Mouse (Mus musculus): ENCODE measurements around the gene Hoxc8. TPM values are rescaled to one million over a fixed set of nuclear protein-coding genes. Genes with fewer than 3 reads are reported as not detected.
A peak's percentile ranks its signal among the peaks of the same experiment; 100 is the strongest.

Gene Hoxc8
- polyA plus RNA-seq, 1 experiment from 2014 or later, result not detected

DNA sequence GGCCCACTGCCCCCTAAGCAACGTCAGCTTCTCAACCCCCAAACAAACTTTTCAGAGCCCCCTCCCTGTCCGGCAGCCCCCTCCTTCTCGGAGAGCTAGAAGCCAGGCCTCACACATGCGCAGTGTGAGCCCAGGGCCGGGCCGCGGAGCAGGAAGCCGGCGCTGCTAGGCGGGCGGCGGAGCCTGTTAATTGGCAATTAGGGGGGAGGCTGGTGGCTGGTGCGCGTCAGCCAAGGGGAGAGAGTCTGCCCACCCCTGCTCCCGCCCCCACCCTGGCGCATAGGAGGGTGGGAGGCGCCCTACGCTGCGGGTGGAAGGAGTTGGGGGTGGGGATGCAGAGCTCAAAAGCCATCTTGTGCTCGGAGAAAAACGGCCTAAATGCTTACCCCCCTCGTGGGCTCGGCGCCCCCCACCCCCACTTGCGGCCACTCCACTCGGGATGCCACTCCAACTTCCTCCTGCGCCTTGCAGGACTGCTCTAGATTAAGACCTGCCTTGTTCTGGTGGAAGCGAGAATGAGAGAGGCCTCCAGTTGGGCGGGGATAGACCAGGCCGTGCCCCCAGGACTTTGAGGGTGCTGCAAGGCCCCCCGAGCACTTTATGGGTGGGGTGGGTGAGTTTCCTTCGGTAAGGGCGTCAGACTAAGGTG is 8.9 kb downstream of the Hoxc8 start:
- Histone ChIP-seq H3K4me3 (replicated peaks; ENCODE audit: low read depth, low read length) (peak overlapping the region; percentile 27), H3K36me3 (ENCODE audit: control insufficient read depth, insufficient read depth, low read length) (no peaks in the 10 kb centered on the region), H3K9ac (replicated peaks; ENCODE audit: low read length) (no peak overlapping the region), H3K27me3 (ENCODE audit: control insufficient read depth, insufficient read depth, low read length) (peaks cover 99% of the 10 kb centered on the region), H3K27ac (replicated peaks; ENCODE audit: low read depth, low read length) (no peak overlapping the region), H3K4me2 (ENCODE audit: low read length) (peak overlapping the region; percentile 49), H3K4me1 (ENCODE audit: control insufficient read depth, insufficient read depth, low read length) (no peaks in the 10 kb centered on the region), H3K9me3 (ENCODE audit: control insufficient read depth, low read length) (no peaks in the 10 kb centered on the region)
- WGBS, result 1% methylated on average over 33 of the region's 33 CpGs
- peak; percentile 69 for DNase-seq
- ATAC-seq (ENCODE audit: low FRiP score, low TSS enrichment), result no peak

DNA sequence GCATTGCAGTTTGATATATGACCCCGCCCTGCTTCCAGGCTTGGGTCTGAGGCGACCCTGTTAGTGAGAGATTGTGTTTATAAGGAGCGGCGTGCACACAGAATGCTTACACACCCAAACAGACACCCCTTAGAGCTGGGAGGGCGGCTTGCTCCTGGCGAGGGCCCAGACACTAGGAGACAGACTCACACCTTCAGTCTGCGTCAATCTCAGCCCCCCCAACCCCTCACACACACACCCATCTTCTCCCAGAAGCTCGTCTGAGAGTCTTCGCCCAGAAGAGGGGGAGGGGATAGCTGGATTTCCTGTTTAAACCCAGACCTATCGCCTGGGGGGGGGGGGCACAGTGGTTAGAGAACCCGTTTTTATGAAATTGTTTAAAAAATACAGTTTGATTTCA is 9.5 kb downstream of the Hoxc8 start:
- Histone ChIP-seq H3K9me3 (ENCODE audit: control insufficient read depth, low read length) (no peaks in the 10 kb centered on the region), H3K36me3 (ENCODE audit: control insufficient read depth, insufficient read depth, low read length) (no peaks in the 10 kb centered on the region), H3K27me3 (ENCODE audit: control insufficient read depth, insufficient read depth, low read length) (peaks cover 99% of the 10 kb centered on the region), H3K27ac (replicated peaks; ENCODE audit: low read depth, low read length) (no peak overlapping the region), H3K4me2 (ENCODE audit: low read length) (no peak overlapping the region), H3K9ac (replicated peaks; ENCODE audit: low read length) (no peak overlapping the region), H3K4me3 (replicated peaks; ENCODE audit: low read depth, low read length) (no peak overlapping the region), H3K4me1 (ENCODE audit: control insufficient read depth, insufficient read depth, low read length) (no peaks in the 10 kb centered on the region)
- DNase-seq (no peak), ATAC-seq (ENCODE audit: low FRiP score, low TSS enrichment) (no peak)
- 2% methylated on average over 11 of the region's 11 CpGs for WGBS

DNA sequence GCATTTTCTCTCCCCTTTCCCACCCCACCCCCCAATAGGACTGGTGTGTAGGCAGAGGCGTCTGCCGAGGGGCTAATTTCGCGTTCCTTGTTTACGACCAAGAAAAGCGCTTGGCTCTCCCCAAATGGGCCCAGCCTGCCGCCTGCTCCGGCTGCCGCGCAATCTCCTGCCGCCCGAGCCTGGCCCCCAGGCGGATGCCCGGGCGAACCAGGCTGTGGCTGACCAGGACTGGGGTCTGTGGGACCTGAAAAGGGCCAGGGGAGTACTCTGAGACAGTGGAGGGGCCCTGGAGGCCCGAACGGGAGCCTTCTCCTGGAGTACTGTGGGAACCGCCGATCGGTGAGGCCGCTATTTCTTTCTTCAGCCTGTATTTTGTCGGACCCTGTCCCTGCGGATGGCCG is 10.1 kb downstream of the Hoxc8 start:
- H3K27me3 ChIP-seq (ENCODE audit: control insufficient read depth, insufficient read depth, low read length), result peaks cover 99% of the 10 kb centered on the region
- H3K27ac ChIP-seq (replicated peaks; ENCODE audit: low read depth, low read length), result no peak overlapping the region
- under 1% methylated on average over 24 of the region's 24 CpGs for WGBS
- no peak overlapping the region for H3K4me3 ChIP-seq (replicated peaks; ENCODE audit: low read depth, low read length)
- DNase-seq (no peak), ATAC-seq (ENCODE audit: low FRiP score, low TSS enrichment) (no peak)
- no peaks in the 10 kb centered on the region for H3K9me3 ChIP-seq (ENCODE audit: control insufficient read depth, low read length)
- H3K4me1 ChIP-seq (ENCODE audit: control insufficient read depth, insufficient read depth, low read length), result no peaks in the 10 kb centered on the region
- no peaks in the 10 kb centered on the region for H3K36me3 ChIP-seq (ENCODE audit: control insufficient read depth, insufficient read depth, low read length)
- H3K4me2 ChIP-seq (ENCODE audit: low read length), result no peak overlapping the region
- no peak overlapping the region for H3K9ac ChIP-seq (replicated peaks; ENCODE audit: low read length)

DNA sequence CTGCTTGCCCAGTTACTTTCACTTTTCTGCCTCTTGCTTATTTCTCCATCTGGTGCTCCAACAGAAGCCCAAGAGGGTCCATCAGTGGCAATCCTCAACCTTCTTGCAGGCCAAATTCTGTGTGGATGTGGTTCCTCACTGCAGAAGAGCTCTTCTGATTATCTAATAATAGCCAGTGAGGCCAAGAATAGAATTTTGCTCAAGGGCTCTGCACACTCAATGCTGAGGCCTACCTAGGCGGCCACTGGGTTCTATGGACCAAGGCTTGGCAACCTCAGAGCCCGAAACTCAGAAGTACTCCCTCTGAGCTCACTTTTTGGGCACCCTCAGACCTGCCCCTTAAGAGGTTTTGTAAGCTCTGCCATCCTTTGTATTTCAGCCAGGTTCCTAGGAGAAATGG is 11.0 kb downstream of the Hoxc8 start:
- Histone ChIP-seq H3K4me1 (ENCODE audit: control insufficient read depth, insufficient read depth, low read length) (no peaks in the 10 kb centered on the region), H3K36me3 (ENCODE audit: control insufficient read depth, insufficient read depth, low read length) (no peaks in the 10 kb centered on the region)
- 13% methylated on average over 2 of the region's 2 CpGs for WGBS

DNA sequence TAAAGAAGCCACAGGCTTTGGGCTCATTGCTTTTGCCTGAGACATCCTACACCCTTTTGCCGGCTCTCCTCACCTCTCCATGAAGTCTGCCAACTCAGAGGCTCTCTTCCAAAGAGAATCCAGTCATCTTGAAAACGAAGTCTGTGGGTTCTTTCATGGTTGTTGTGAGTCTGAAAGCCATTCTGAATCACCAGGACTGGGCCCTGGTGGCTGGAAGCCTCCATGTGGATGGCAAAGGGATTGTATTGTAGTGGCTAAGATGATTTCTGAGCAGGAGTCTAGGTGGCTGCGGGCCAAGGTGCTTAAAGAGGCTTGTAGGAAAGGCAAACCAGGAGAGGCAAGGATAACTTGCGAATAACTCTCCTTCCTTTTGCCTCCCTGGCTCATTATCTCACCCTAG is 11.7 kb downstream of the Hoxc8 start:
- Histone ChIP-seq H3K27me3 (ENCODE audit: control insufficient read depth, insufficient read depth, low read length) (peaks cover 99% of the 10 kb centered on the region), H3K9ac (replicated peaks; ENCODE audit: low read length) (no peak overlapping the region), H3K4me1 (ENCODE audit: control insufficient read depth, insufficient read depth, low read length) (no peaks in the 10 kb centered on the region), H3K4me3 (replicated peaks; ENCODE audit: low read depth, low read length) (no peak overlapping the region), H3K36me3 (ENCODE audit: control insufficient read depth, insufficient read depth, low read length) (no peaks in the 10 kb centered on the region), H3K27ac (replicated peaks; ENCODE audit: low read depth, low read length) (no peak overlapping the region), H3K9me3 (ENCODE audit: control insufficient read depth, low read length) (no peaks in the 10 kb centered on the region), H3K4me2 (ENCODE audit: low read length) (no peak overlapping the region)
- ATAC-seq (ENCODE audit: low FRiP score, low TSS enrichment) (no peak), DNase-seq (no peak)
- WGBS, result 11% methylated on average over 4 of the region's 4 CpGs

More for the DNA sequence above, 11.0 kb downstream of the Hoxc8 start:
- H3K9me3 ChIP-seq (ENCODE audit: control insufficient read depth, low read length), result no peaks in the 10 kb centered on the region
- H3K27me3 ChIP-seq (ENCODE audit: control insufficient read depth, insufficient read depth, low read length), result peaks cover 99% of the 10 kb centered on the region
- no peak overlapping the region for H3K9ac ChIP-seq (replicated peaks; ENCODE audit: low read length)
- ATAC-seq (ENCODE audit: low FRiP score, low TSS enrichment) (no peak), DNase-seq (no peak)
- no peak overlapping the region for H3K27ac ChIP-seq (replicated peaks; ENCODE audit: low read depth, low read length)
- no peak overlapping the region for H3K4me2 ChIP-seq (ENCODE audit: low read length)
- no peak overlapping the region for H3K4me3 ChIP-seq (replicated peaks; ENCODE audit: low read depth, low read length)

DNA sequence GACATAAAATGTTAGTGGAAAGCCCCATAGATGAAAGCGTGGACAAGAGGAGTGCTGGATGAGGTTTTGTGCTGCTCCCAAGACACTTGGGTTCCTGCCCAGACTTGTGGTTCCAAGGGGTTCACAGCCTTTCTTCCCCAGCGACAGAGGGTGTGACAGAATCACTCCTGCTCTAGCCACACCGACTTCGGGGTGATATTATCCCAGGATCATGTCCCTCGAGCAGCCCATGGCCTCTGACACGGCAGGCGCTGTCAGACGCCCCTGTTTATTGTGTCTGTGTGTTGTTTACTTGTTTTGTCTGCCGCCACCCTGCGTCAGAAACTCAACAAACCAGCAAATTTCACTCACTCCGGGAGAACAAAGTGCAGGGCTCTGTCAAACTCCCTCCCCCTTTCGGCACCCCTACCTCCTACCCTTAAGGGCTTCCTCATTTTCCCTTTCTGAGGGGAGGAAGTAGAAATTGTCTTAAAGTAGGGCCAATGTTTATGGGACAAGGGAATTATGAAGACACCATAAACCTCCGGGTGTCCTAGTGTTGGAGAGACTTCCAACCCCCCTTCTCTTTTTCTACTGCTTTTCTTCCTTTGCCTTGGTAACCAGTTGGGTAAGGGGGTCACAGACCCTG is 12.5 kb downstream of the Hoxc8 start:
- Histone ChIP-seq H3K27ac (replicated peaks; ENCODE audit: low read depth, low read length) (no peak overlapping the region), H3K4me3 (replicated peaks; ENCODE audit: low read depth, low read length) (no peak overlapping the region), H3K36me3 (ENCODE audit: control insufficient read depth, insufficient read depth, low read length) (no peaks in the 10 kb centered on the region), H3K9ac (replicated peaks; ENCODE audit: low read length) (no peak overlapping the region), H3K4me1 (ENCODE audit: control insufficient read depth, insufficient read depth, low read length) (no peaks in the 10 kb centered on the region), H3K27me3 (ENCODE audit: control insufficient read depth, insufficient read depth, low read length) (peaks cover 99% of the 10 kb centered on the region), H3K4me2 (ENCODE audit: low read length) (no peak overlapping the region), H3K9me3 (ENCODE audit: control insufficient read depth, low read length) (no peaks in the 10 kb centered on the region)
- WGBS, result 2% methylated on average over 13 of the region's 13 CpGs
- ATAC-seq (ENCODE audit: low FRiP score, low TSS enrichment), result no peak
- DNase-seq, result no peak

DNA sequence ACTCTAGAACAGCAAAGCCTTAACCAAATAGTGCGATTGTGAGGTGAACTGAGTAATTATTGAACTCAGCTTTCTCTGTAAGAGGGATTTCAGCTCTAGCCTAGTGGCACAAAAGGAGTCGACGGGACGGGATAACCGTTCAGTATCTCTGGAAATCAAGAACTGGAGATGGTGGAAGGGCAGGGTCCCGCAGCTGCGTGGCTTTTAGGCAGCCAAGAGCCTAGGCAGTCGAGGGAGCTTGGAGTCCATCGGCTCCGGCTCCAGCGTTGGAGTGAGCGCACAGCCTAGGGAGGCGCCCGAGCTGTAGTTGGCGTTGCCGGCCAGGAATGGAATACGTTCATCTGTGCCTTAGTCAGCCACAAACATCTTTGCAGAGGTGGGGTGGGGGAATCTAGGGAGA is 14.9 kb downstream of the Hoxc8 start:
- Histone ChIP-seq H3K4me1 (ENCODE audit: control insufficient read depth, insufficient read depth, low read length) (no peaks in the 10 kb centered on the region), H3K27ac (replicated peaks; ENCODE audit: low read depth, low read length) (no peak overlapping the region), H3K4me2 (ENCODE audit: low read length) (no peak overlapping the region), H3K27me3 (ENCODE audit: control insufficient read depth, insufficient read depth, low read length) (peaks cover 100% of the 10 kb centered on the region), H3K4me3 (replicated peaks; ENCODE audit: low read depth, low read length) (no peak overlapping the region), H3K36me3 (ENCODE audit: control insufficient read depth, insufficient read depth, low read length) (no peaks in the 10 kb centered on the region), H3K9ac (replicated peaks; ENCODE audit: low read length) (no peak overlapping the region), H3K9me3 (ENCODE audit: control insufficient read depth, low read length) (no peaks in the 10 kb centered on the region)
- 1% methylated on average over 17 of the region's 17 CpGs for WGBS
- DNase-seq, result no peak
- no peak for ATAC-seq (ENCODE audit: low FRiP score, low TSS enrichment)

DNA sequence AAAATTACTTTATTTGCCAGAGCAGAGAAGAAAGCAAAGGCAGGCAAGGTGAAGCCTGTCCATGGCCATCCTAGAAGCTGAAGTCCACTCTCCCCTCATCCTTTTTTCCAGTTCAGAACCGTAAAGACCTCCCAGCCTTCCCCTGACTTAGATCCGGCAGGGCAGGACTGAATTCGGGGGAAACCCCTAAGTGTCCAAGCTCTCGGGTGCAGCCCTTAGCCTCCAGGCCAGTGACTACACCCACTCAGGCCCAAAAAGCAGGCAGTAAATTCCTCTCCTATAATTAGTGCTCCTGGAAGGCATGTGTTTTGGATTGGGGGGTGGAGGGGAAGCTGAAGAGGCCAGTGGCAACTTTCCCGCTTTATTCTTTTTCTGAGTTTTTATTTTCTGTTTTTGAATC is 15.4 kb downstream of the Hoxc8 start:
- WGBS, result 3% methylated on average over 5 of the region's 5 CpGs
- Histone ChIP-seq H3K4me2 (ENCODE audit: low read length) (no peak overlapping the region), H3K27me3 (ENCODE audit: control insufficient read depth, insufficient read depth, low read length) (peaks cover 100% of the 10 kb centered on the region), H3K9me3 (ENCODE audit: control insufficient read depth, low read length) (no peaks in the 10 kb centered on the region), H3K9ac (replicated peaks; ENCODE audit: low read length) (no peak overlapping the region), H3K4me1 (ENCODE audit: control insufficient read depth, insufficient read depth, low read length) (no peaks in the 10 kb centered on the region), H3K27ac (replicated peaks; ENCODE audit: low read depth, low read length) (no peak overlapping the region), H3K4me3 (replicated peaks; ENCODE audit: low read depth, low read length) (no peak overlapping the region), H3K36me3 (ENCODE audit: control insufficient read depth, insufficient read depth, low read length) (no peaks in the 10 kb centered on the region)
- ATAC-seq (ENCODE audit: low FRiP score, low TSS enrichment), result no peak
- DNase-seq, result no peak

DNA sequence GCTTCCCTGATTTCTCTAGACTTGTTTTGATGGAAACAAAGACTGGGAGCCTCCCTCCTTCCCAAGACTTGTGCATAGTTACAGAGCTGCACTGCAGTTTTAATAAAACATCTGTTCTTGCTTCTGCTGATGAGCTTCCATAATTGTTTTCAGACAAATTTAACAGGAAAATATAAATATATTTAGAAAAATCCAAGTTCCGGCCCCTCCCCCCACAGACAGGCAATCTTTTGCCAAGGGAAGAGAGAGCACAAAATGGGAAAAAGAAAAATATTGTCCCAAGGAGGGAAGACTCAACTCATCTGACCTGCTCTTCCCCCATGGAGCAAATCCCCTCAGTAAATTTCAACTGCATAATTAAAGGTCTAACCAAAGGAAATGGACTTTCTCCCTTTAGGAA is 15.9 kb downstream of the Hoxc8 start:
- peaks cover 100% of the 10 kb centered on the region for H3K27me3 ChIP-seq (ENCODE audit: control insufficient read depth, insufficient read depth, low read length)
- H3K4me3 ChIP-seq (replicated peaks; ENCODE audit: low read depth, low read length), result no peak overlapping the region
- no peaks in the 10 kb centered on the region for H3K9me3 ChIP-seq (ENCODE audit: control insufficient read depth, low read length)
- H3K9ac ChIP-seq (replicated peaks; ENCODE audit: low read length), result no peak overlapping the region
- no peak overlapping the region for H3K27ac ChIP-seq (replicated peaks; ENCODE audit: low read depth, low read length)
- ATAC-seq (ENCODE audit: low FRiP score, low TSS enrichment) (no peak), DNase-seq (no peak)
- H3K36me3 ChIP-seq (ENCODE audit: control insufficient read depth, insufficient read depth, low read length), result no peaks in the 10 kb centered on the region
- no peak overlapping the region for H3K4me2 ChIP-seq (ENCODE audit: low read length)
- 3% methylated on average over 1 of the region's 1 CpGs for WGBS
- H3K4me1 ChIP-seq (ENCODE audit: control insufficient read depth, insufficient read depth, low read length), result no peaks in the 10 kb centered on the region

Data from midbrain, embryonic 14.5 days (tissue).